Mouse (Mus musculus) embryonic facial prominence, embryonic 11.5 days (tissue): Measurements from ENCODE around the gene Adamts20. TPM values are rescaled to one million over a fixed set of nuclear protein-coding genes. Genes with fewer than 3 reads are reported as not detected.

Source experiments
- ATAC-seq: fragments of 200-750 bp; cut with Nextera tagmentation; replicated peaks from 2 replicates; pipeline ENCODE4 v1.8.0; 2017; ENCODE audit warnings: low read depth; ENCODE audit not compliant: insufficient number of reproducible peaks, low FRiP score, low TSS enrichment
- DNase-seq: peaks from one replicate; pipeline ENCODE4 v3.0.0-alpha.2; 2015; ENCODE audit warnings: low spot score
- H3K27ac ChIP-seq: fragments of 300-500 bp; sonication (generic); replicated peaks from 2 replicates; pipeline ENCODE4 v1.5.1; 2014; ENCODE audit warnings: mild to moderate bottlenecking, low read depth, low read length, control low read depth
- H3K27me3 ChIP-seq: fragments of 300-500 bp; sonication (generic); 2 replicates; pipeline ENCODE4 v1.6.1; 2014; ENCODE audit warnings: mild to moderate bottlenecking, low read length, moderate library complexity, mixed read lengths; ENCODE audit not compliant: control insufficient read depth, insufficient read depth
- H3K36me3 ChIP-seq: fragments of 300-500 bp; sonication (generic); replicated peaks from 2 replicates; pipeline ENCODE4 v1.6.1; 2014; ENCODE audit warnings: low read depth, mild to moderate bottlenecking, low read length, moderate library complexity, mixed read lengths; ENCODE audit not compliant: control insufficient read depth, insufficient read depth
- H3K4me1 ChIP-seq: fragments of 300-500 bp; sonication (generic); 2 replicates; pipeline ENCODE4 v1.6.1; 2014; ENCODE audit warnings: low read length, mixed read lengths; ENCODE audit not compliant: control insufficient read depth, insufficient read depth
- H3K4me2 ChIP-seq: fragments of 300-500 bp; sonication (generic); 2 replicates; pipeline ENCODE4 v1.6.1; 2014; ENCODE audit warnings: low read depth, mild to moderate bottlenecking, control low read depth, low read length, moderate library complexity
- H3K4me3 ChIP-seq: fragments of 300-500 bp; sonication (generic); 2 replicates; pipeline ENCODE4 v1.5.1; 2014; ENCODE audit warnings: low read depth, low read length, control low read depth
- H3K9ac ChIP-seq: fragments of 300-500 bp; sonication (generic); replicated peaks from 2 replicates; pipeline ENCODE4 v1.6.1; 2014; ENCODE audit warnings: mild to moderate bottlenecking, control low read depth, low read length
- H3K9me3 ChIP-seq: fragments of 300-500 bp; sonication (generic); replicated peaks from 2 replicates; pipeline ENCODE4 v1.6.1; 2016; ENCODE audit warnings: mild to moderate bottlenecking, low read length, inconsistent platforms, mixed read lengths; ENCODE audit not compliant: control insufficient read depth
- WGBS: fragments of 180-500 bp; shearing (Covaris S2); extraction: QIAGEN DNeasy Blood & Tissue Kit; methylation state at CpG from one replicate; pipeline ENCODE4 v1.1.7; 2014; 5-methylcytosine and 5-hydroxymethylcytosine counted together
- polyA plus RNA-seq: library from polyadenylated mRNA; unstranded; fragments of >200 nt; fragmentation: Nextera tagmentation; extraction: Ambion mirVana; gene quantifications from 2 replicates; pipeline ENCODE4 v1.2.1, GENCODE M21; 2014

Adamts20 gene
- polyA plus RNA-seq, 1 experiment from 2014 or later: 6.8 TPM

- no peaks in the 10 kb centered on the region for H3K36me3 ChIP-seq
- no peaks in the 10 kb centered on the region for H3K4me1 ChIP-seq
- H3K9ac ChIP-seq: no peak overlapping the region
- WGBS: 76% methylated on average over 3 of the region's 3 CpGs
- H3K9me3 ChIP-seq: no peaks in the 10 kb centered on the region
- no peak overlapping the region for H3K4me2 ChIP-seq
- DNase-seq (peak; percentile 58), ATAC-seq (no peak)
- no peaks in the 10 kb centered on the region for H3K27me3 ChIP-seq
- no peak overlapping the region for H3K4me3 ChIP-seq
- H3K27ac ChIP-seq: no peak overlapping the region
Observed at GRCm38 (mm10) chr15:94463251-94463650, 2.0 kb downstream of the Adamts20 start.

GRCm38 (mm10) chr15:94462206-94462605 lies 3.0 kb downstream of the Adamts20 start:
- DNase-seq (peak; percentile 23), ATAC-seq (no peak)
- H3K27ac ChIP-seq: no peak overlapping the region
- H3K4me3 ChIP-seq: no peak overlapping the region
- 37% methylated on average over 3 of the region's 3 CpGs for WGBS
- H3K9ac ChIP-seq: no peak overlapping the region
- H3K9me3 ChIP-seq: no peaks in the 10 kb centered on the region
- no peaks in the 10 kb centered on the region for H3K27me3 ChIP-seq
- H3K36me3 ChIP-seq: no peaks in the 10 kb centered on the region
- H3K4me2 ChIP-seq: no peak overlapping the region
- no peaks in the 10 kb centered on the region for H3K4me1 ChIP-seq

GRCm38 (mm10) chr15:94461166-94461565 lies 4.1 kb downstream of the Adamts20 start:
- Histone ChIP-seq H3K27me3 (no peaks in the 10 kb centered on the region), H3K4me1 (no peaks in the 10 kb centered on the region; the same call in 1 of the 2 replicates), H3K9me3 (no peaks in the 10 kb centered on the region), H3K4me2 (no peak overlapping the region), H3K9ac (no peak overlapping the region), H3K27ac (0 out of 2 replicates have a peak overlapping the region, but pooled peaks have one; percentile 35), H3K36me3 (no peaks in the 10 kb centered on the region), H3K4me3 (no peak overlapping the region)
- 41% methylated on average over 9 of the region's 9 CpGs for WGBS
- ATAC-seq: no peak
- peak; percentile 58 for DNase-seq

GRCm38 (mm10) chr15:94457636-94458390 lies 7.4 kb downstream of the Adamts20 start:
- Histone ChIP-seq H3K4me1 (no peaks in the 10 kb centered on the region; the same call in 1 of the 2 replicates), H3K27ac (no peak overlapping the region; the same call in 1 of the 2 replicates), H3K36me3 (no peaks in the 10 kb centered on the region), H3K27me3 (no peaks in the 10 kb centered on the region), H3K9ac (no peak overlapping the region), H3K4me3 (no peak overlapping the region), H3K4me2 (no peak overlapping the region), H3K9me3 (no peaks in the 10 kb centered on the region)
- 67% methylated on average over 18 of the region's 18 CpGs for WGBS
- ATAC-seq (no peak), DNase-seq (no peak)

GRCm38 (mm10) chr15:94452848-94453247 lies 12.4 kb downstream of the Adamts20 start:
- no peak for ATAC-seq
- Histone ChIP-seq H3K36me3 (no peaks in the 10 kb centered on the region), H3K4me1 (no peaks in the 10 kb centered on the region; the same call in 1 of the 2 replicates), H3K9me3 (no peaks in the 10 kb centered on the region), H3K4me3 (no peak overlapping the region), H3K27ac (no peak overlapping the region), H3K9ac (no peak overlapping the region), H3K4me2 (no peak overlapping the region), H3K27me3 (no peaks in the 10 kb centered on the region)
- no peak for DNase-seq
- 86% methylated on average over 5 of the region's 5 CpGs for WGBS

GRCm38 (mm10) chr15:94451600-94451999 lies 13.6 kb downstream of the Adamts20 start:
- DNase-seq: no peak
- H3K4me2 ChIP-seq: no peak overlapping the region
- 77% methylated on average over 8 of the region's 8 CpGs for WGBS
- no peak overlapping the region for H3K9ac ChIP-seq
- no peaks in the 10 kb centered on the region for H3K4me1 ChIP-seq
- H3K9me3 ChIP-seq: no peaks in the 10 kb centered on the region
- no peak overlapping the region for H3K27ac ChIP-seq
- no peaks in the 10 kb centered on the region for H3K36me3 ChIP-seq
- no peak overlapping the region for H3K4me3 ChIP-seq
- H3K27me3 ChIP-seq: no peaks in the 10 kb centered on the region
- ATAC-seq: no peak

- Histone ChIP-seq H3K27ac (no peak overlapping the region), H3K4me3 (no peak overlapping the region), H3K4me2 (no peak overlapping the region), H3K9ac (no peak overlapping the region), H3K9me3 (no peaks in the 10 kb centered on the region), H3K27me3 (no peaks in the 10 kb centered on the region), H3K4me1 (no peaks in the 10 kb centered on the region; the same call in 1 of the 2 replicates), H3K36me3 (no peaks in the 10 kb centered on the region)
- DNase-seq (no peak), ATAC-seq (no peak)
- 51% methylated on average over 8 of the region's 8 CpGs for WGBS
Observed at GRCm38 (mm10) chr15:94444437-94445136, 20.6 kb downstream of the Adamts20 start.

- no peaks in the 10 kb centered on the region; the same call in 1 of the 2 replicates for H3K4me1 ChIP-seq
- ATAC-seq: no peak
- H3K9me3 ChIP-seq: no peaks in the 10 kb centered on the region
- H3K4me3 ChIP-seq: no peak overlapping the region
- no peaks in the 10 kb centered on the region for H3K27me3 ChIP-seq
- H3K27ac ChIP-seq: no peak overlapping the region
- H3K36me3 ChIP-seq: no peaks in the 10 kb centered on the region
- 65% methylated on average over 11 of the region's 11 CpGs for whole genome bisulfite sequencing
- no peak overlapping the region for H3K9ac ChIP-seq
- no peak for DNase-seq
- no peak overlapping the region for H3K4me2 ChIP-seq
Observed at GRCm38 (mm10) chr15:94444043-94444436, 21.2 kb downstream of the Adamts20 start.
